Mouse (Mus musculus): ENCODE data around the gene Anapc10.
A peak's percentile ranks its signal among the peaks of the same experiment; 100 is the strongest.
"Not testable (repeated sequence)": the region's sequence is repeated elsewhere in the genome, so short reads cannot be mapped to it uniquely, and the experiment has no call there.

Anapc10 gene

DNA sequence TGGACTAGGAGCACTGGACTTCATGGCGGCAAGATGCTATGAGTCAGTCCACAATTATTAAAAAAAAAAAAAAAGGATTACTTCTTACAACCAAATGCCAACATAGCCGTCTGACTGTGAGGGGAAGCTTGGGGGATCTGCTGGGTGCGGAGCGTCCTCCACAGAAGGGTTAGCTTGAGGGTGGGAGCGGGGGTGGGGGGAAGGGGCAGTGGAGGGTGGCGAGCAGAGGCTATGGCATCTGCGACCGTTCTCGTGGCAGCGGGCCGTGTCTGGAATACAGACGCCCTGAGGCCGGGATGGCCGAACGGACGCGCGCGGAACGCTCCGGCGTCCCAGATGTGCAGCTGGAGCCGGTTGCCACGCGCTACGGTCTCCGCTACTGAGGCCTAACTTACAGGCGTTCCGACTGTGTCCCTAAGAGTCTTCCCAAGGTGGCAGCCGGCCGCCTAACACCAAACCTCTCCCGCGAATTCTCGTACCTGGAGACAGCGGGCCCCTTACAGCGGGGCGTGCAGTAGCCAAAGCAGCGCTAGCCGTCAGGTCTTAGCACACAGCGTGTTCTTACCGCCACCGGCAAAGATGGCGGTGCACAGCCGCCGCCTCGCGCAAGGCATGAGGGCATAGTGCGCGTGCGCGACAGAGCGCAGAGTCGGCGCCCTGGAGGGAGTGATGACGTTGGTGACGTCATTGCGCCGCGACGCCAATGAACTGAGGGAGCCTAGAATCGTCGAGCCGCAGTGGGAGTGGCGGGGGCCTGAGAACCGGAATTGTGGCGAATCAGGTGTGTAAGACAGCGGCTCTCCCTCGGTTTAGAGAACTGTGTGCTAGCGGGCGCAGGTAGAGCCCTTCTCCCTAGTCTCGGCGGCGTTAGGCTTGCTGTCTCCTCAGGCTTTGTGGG lies at the start of gene Anapc10, which contains the start of gene Abce1:
TSS of gene Anapc10 (plus strand) at position 757 of the 898 bp plus-strand sequence.
TSS of gene Abce1 (minus strand) at position 677 of the 898 bp plus-strand sequence.
- DNase-seq (ENCODE audit: low spot score) = peak; percentile 100

GRCm38 (mm10) chr8:79676461-79676860 lies 35.2 kb upstream of the Anapc10 start:
- DNase-seq (ENCODE audit: low spot score) = no peak

DNA sequence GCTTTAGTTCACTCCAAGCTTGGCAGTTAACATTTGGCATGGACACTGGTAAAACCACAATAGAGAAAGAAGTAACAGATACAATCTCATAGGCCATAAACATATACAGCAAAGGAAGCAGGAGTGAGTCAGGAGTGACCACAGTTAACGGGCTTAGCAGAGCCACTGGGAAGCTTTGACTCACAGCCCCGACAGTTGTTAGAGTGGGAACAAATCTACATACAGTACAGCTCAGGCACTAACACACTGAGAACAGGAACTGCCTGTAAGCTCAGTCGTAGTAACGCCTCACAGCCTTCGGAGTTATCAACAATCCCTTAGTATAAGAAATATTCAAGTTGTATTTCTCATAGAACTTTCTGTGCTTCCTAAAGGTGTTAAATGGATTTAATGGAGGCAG lies 32.6 kb upstream of the Anapc10 start:
- DNase-seq (ENCODE audit: low spot score) = no peak

GRCm38 (mm10) chr8:79680083-79680482 lies 31.5 kb upstream of the Anapc10 start:
- not testable (repeated sequence) for DNase-seq (ENCODE audit: low spot score)

- DNase-seq (ENCODE audit: low spot score) = peak; percentile 40
Measured at GRCm38 (mm10) chr8:79680555-79680954, 31.1 kb upstream of the Anapc10 start.

GRCm38 (mm10) chr8:79680965-79681364 lies 30.7 kb upstream of the Anapc10 start:
- DNase-seq (ENCODE audit: low spot score) = peak; percentile 35

- DNase-seq (ENCODE audit: low spot score) = not testable (repeated sequence)
Measured at GRCm38 (mm10) chr8:79685927-79686326, 25.7 kb upstream of the Anapc10 start.

- DNase-seq (ENCODE audit: low spot score) = no peak
Measured at GRCm38 (mm10) chr8:79692531-79692930, 19.1 kb upstream of the Anapc10 start.

GRCm38 (mm10) chr8:79706687-79707086 lies 4.9 kb upstream of the Anapc10 start:
- no peak for DNase-seq (ENCODE audit: low spot score)

DNA sequence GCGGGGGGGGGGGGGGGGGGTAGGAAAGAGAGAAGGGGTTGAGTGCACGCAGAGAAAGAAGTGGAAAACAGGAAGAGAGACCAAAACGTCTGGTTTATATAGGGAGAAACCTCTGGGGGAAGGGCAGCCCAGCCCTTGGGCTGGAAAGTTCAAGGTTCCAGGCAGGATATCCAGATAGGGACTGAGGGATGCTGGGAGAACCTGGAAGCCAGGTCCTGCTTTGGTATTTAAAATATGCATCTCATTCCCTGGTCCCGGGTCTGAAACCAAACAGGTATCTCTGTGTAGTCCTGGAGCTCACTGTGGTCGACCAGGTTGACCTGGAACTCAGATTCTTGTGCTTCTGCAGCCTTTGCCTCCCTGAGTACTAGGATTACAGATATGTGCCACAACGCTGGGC lies 1.1 kb downstream of the Anapc10 start:
- no peak for DNase-seq (ENCODE audit: low spot score)

GRCm38 (mm10) chr8:79721537-79721936 lies 9.9 kb downstream of the Anapc10 start:
- no peak for DNase-seq (ENCODE audit: low spot score)

- DNase-seq (ENCODE audit: low spot score) = no peak
Measured at GRCm38 (mm10) chr8:79723308-79723707, 11.7 kb downstream of the Anapc10 start.

GRCm38 (mm10) chr8:79724589-79724988 lies 13.0 kb downstream of the Anapc10 start:
- no peak for DNase-seq (ENCODE audit: low spot score)

- DNase-seq (ENCODE audit: low spot score) = no peak
Measured at GRCm38 (mm10) chr8:79727900-79728299, 16.3 kb downstream of the Anapc10 start.

GRCm38 (mm10) chr8:79734304-79734703 lies 22.7 kb downstream of the Anapc10 start:
- peak; percentile 90 for DNase-seq (ENCODE audit: low spot score)

GRCm38 (mm10) chr8:79748171-79748570 lies 36.6 kb downstream of the Anapc10 start:
- peak; percentile 92 for DNase-seq (ENCODE audit: low spot score)

GRCm38 (mm10) chr8:79748591-79748990 lies 37.0 kb downstream of the Anapc10 start:
- DNase-seq (ENCODE audit: low spot score) = peak; percentile 64

DNA sequence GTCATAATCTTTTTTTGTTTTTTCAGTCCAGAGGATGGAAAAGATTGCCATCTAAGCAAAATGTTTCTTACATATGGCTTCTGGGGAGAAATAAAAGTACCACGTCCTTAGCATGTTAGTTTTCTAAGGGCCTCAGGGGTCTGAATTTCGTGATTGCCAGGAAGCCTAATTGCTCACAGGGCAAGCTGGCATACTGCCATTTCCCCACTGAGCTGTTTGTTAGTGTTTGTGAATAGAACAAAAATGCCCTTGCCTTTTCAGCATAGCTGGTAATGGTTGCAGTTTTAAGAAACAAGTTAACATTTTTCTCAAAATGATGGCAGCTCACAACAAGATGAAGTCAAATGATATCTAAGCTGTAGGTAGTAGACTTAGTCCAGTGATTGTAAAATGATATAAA lies 38.7 kb downstream of the Anapc10 start:
- DNase-seq (ENCODE audit: low spot score) = peak; percentile 84

GRCm38 (mm10) chr8:79794873-79795272 lies 83.3 kb downstream of the Anapc10 start:
- not testable (repeated sequence) for DNase-seq (ENCODE audit: low spot score)

GRCm38 (mm10) chr8:79796690-79797089 lies 85.1 kb downstream of the Anapc10 start:
- peak; percentile 15 for DNase-seq (ENCODE audit: low spot score)

- no peak for DNase-seq (ENCODE audit: low spot score)
Measured at GRCm38 (mm10) chr8:79804499-79804898, 92.9 kb downstream of the Anapc10 start.

DNA sequence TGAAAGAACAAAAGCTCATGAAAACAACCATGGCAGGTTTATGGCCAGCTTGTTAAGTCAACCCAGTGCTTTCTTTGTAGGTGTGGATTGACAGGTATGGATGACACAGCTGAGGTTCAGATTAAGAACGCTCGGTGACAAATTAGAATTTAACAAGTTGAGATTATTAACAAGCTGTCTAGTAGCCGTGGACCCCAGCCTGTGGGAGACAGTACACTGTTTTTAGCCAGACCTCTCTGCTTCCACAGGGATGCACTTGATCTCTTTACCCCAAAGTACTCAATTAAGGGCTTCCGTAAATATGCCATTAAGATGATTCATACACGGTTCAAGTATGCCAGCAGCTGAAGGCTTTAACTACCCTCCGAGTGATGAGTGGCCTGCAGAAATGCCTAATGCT lies 95.4 kb downstream of the Anapc10 start:
- peak; percentile 60 for DNase-seq (ENCODE audit: low spot score)

DNA sequence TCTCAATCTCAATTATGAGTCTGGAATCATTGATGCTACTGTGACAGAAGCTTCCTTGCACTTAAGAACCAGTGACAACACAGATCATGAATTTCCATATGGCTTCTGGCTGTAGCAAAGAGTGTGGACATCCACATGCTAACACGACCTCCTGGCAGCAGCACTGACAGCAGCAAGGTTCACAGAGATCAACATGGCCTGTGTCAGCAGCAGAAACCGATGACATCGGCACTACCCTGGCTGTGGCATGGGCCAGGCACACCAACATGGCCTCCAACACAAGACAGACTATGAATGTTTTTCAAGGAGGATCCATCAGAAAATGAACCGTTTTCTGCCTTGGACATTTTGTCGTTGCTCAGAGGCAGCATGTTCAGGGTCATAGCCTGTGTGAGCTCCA lies 114.9 kb downstream of the Anapc10 start:
- DNase-seq (ENCODE audit: low spot score) = no peak

Data from retina, embryonic 14.5 days (tissue).